Mouse (Mus musculus): ENCODE measurements around the gene Clasrp. TPM values are rescaled to one million over a fixed set of nuclear protein-coding genes. Genes with fewer than 3 reads are reported as not detected.

Gene Clasrp
- polyA plus RNA-seq, 1 experiment: 41.1 TPM

DNA sequence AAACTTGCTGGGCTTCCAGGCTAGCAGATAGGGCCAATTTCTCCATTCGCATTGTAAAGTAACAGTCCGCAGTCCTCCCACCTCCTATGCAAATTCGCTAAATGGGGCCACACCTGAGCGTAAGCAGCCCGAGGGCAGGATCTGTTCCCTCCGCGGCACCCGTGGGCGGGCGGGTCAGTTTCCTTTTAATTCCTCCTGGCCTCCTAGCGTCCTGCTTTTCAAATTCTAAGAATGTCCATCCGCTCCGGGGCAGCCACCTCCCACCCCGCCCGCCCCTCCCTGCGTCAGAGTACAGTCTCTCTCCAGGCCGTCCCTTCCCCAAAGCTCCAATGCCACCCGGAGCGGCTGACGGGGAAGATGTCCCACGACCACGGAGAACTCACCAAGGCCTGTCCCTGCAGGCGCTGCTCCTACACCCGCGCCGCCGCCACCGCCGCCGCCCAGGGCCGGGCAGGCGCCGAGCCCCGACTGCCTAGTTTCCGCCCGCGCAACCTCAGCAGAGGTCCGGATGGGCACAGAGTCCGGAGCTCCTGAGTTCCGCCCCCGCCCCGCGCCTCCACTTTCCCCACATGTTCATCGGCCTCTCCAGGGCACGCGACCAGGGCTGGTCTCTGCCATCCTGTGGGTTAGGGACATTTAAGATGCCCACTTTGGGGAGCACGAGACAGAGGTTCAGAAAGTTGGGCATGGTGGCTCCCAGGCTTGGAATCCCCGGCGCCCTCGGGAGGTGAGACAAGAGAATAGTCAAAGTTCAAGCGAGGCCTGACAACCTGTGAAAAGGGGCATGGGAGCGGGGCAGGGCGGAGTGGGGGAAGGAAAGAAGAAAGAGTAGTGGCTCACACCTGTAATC is 31.1 kb downstream of the Clasrp start:
- Histone ChIP-seq H3K27ac (ENCODE audit: insufficient read depth, low read depth, low read length) (peak overlapping the region; percentile 73), H3K4me1 (ENCODE audit: control insufficient read depth, insufficient read depth, low read length) (peaks cover 15% of the 10 kb centered on the region), H3K4me3 (ENCODE audit: insufficient read depth, low read length) (peak overlapping the region; percentile 66)
- TF ChIP-seq CTCF (IDR thresholded peaks at IDR 0.05; ENCODE audit: low read depth, low read length) (no peak), POLR2A (IDR thresholded peaks at IDR 0.05; ENCODE audit: borderline replicate concordance, low read depth, low read length) (no peak)

DNA sequence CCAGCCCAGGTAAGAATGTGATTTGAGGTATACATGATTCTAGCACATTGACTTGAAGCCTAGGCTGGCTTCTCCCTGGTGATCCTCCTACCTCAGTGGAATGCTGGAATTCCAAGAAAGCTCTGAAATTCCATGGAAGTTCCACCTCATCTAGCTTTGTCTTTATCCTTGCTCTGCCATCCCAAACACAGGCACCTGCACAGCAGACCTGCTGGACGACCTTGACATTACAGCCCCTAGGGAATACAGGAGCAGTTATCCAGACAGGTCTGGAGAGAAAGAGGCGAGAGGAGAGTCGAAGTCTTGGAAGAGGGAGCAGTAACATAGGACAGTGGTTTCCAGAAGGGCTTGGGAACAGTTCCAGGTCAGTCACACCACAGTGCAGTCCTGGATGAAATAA is 34.6 kb downstream of the Clasrp start:
- Histone ChIP-seq H3K27ac (ENCODE audit: insufficient read depth, low read depth, low read length) (no peak overlapping the region), H3K4me1 (ENCODE audit: control insufficient read depth, insufficient read depth, low read length) (peaks cover 11% of the 10 kb centered on the region), H3K4me3 (ENCODE audit: insufficient read depth, low read length) (no peak overlapping the region)
- no peak for TF ChIP-seq CTCF (IDR thresholded peaks at IDR 0.05; ENCODE audit: low read depth, low read length)
- no peak for TF ChIP-seq POLR2A (IDR thresholded peaks at IDR 0.05; ENCODE audit: borderline replicate concordance, low read depth, low read length)

DNA sequence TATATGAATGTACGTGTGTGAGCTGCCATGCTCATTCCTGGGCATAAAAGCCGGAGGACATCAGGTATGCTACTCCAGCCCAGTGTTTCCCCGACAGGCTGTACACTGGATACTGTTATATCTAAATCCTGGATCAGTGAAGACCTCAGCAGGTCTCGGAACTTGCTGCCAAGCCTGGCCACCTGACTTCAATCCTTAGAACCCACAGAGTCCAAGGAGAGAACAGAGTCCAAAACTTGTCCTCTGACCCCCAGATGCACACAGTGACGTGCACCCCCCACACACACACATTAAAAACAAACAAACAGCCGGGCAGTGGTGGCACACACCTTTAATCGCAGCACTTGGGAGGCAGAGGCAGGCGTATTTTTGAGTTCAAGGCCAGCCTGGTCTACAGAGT is 36.9 kb downstream of the Clasrp start:
- H3K4me1 ChIP-seq (ENCODE audit: control insufficient read depth, insufficient read depth, low read length): peaks cover 6% of the 10 kb centered on the region
- no peak overlapping the region for H3K27ac ChIP-seq (ENCODE audit: insufficient read depth, low read depth, low read length)
- no peak overlapping the region for H3K4me3 ChIP-seq (ENCODE audit: insufficient read depth, low read length)
- no peak for TF ChIP-seq POLR2A (IDR thresholded peaks at IDR 0.05; ENCODE audit: borderline replicate concordance, low read depth, low read length)
- no peak for TF ChIP-seq CTCF (IDR thresholded peaks at IDR 0.05; ENCODE audit: low read depth, low read length)

DNA sequence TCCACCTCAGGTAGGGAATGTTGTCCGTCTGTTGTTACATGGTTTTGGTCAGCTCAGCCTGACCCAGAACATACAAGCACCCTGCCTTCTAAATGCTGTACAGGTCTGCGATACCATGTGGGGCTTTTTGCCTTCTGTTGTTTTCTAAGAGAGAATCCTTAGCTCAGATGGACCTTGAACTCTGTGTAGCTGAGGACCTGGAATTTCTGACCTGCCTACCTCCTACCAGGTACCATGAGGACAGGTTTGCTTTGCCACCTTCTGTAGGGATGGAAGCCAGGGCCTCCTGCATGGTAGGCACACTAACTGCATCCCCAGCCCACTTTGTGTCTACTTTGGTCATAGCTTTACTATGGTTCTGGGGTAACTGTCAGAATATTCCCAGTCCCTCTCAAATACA is 38.5 kb downstream of the Clasrp start:
- Histone ChIP-seq H3K27ac (ENCODE audit: insufficient read depth, low read depth, low read length) (no peak overlapping the region), H3K4me3 (ENCODE audit: insufficient read depth, low read length) (no peak overlapping the region), H3K4me1 (ENCODE audit: control insufficient read depth, insufficient read depth, low read length) (no peaks in the 10 kb centered on the region)
- TF ChIP-seq CTCF (IDR thresholded peaks at IDR 0.05; ENCODE audit: low read depth, low read length) (no peak), POLR2A (IDR thresholded peaks at IDR 0.05; ENCODE audit: borderline replicate concordance, low read depth, low read length) (no peak)

DNA sequence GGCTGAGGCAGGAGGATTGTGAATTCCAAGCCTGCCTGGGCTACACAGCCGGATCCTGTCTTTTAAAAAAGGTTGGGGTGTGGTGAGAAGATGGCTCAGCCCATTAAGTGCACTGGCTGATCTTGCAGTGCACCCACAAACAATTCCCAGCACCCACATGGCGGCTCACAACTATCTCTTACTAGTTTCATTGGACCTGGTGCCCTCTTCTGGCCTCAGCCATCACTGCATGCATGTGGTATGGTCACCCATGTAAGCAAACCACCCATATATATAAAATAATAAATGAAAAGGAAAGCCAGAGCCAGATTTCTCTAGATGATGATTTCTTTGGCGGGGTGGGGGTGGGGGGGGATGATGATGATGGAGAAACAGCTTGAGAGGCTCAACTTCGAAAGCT is 39.8 kb downstream of the Clasrp start:
- H3K4me1 ChIP-seq (ENCODE audit: control insufficient read depth, insufficient read depth, low read length): peaks cover 7% of the 10 kb centered on the region

DNA sequence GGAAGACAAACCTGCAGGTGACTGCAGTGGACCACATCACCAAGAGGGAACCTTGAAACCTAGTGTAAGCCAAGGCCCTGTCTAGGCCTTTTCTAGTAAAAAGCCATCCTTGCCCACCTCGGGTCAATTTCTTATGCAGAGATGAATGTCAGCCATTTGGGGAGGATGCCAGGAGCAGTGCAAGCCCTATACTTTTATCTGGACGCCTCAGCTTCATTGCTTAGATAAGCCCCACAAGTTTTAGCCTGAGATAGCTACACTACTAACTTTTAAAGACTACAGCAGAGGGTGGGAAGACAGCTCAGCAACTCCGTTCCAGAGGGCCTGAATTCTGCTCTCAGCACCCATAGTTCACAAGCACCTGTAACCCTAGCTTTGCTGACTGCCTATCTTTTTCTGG is 40.4 kb downstream of the Clasrp start:
- Histone ChIP-seq H3K4me3 (ENCODE audit: insufficient read depth, low read length) (no peak overlapping the region), H3K27ac (ENCODE audit: insufficient read depth, low read depth, low read length) (no peak overlapping the region), H3K4me1 (ENCODE audit: control insufficient read depth, insufficient read depth, low read length) (peaks cover 12% of the 10 kb centered on the region)
- no peak for TF ChIP-seq CTCF (IDR thresholded peaks at IDR 0.05; ENCODE audit: low read depth, low read length)
- TF ChIP-seq POLR2A (IDR thresholded peaks at IDR 0.05; ENCODE audit: borderline replicate concordance, low read depth, low read length): no peak

More for the DNA sequence above, 39.8 kb downstream of the Clasrp start:
- H3K27ac ChIP-seq (ENCODE audit: insufficient read depth, low read depth, low read length): no peak overlapping the region
- TF ChIP-seq POLR2A (IDR thresholded peaks at IDR 0.05; ENCODE audit: borderline replicate concordance, low read depth, low read length): no peak
- 0 out of 2 replicates have a peak, but pooled peaks have one; percentile 8 for TF ChIP-seq CTCF (IDR thresholded peaks at IDR 0.05; ENCODE audit: low read depth, low read length)
- H3K4me3 ChIP-seq (ENCODE audit: insufficient read depth, low read length): no peak overlapping the region

DNA sequence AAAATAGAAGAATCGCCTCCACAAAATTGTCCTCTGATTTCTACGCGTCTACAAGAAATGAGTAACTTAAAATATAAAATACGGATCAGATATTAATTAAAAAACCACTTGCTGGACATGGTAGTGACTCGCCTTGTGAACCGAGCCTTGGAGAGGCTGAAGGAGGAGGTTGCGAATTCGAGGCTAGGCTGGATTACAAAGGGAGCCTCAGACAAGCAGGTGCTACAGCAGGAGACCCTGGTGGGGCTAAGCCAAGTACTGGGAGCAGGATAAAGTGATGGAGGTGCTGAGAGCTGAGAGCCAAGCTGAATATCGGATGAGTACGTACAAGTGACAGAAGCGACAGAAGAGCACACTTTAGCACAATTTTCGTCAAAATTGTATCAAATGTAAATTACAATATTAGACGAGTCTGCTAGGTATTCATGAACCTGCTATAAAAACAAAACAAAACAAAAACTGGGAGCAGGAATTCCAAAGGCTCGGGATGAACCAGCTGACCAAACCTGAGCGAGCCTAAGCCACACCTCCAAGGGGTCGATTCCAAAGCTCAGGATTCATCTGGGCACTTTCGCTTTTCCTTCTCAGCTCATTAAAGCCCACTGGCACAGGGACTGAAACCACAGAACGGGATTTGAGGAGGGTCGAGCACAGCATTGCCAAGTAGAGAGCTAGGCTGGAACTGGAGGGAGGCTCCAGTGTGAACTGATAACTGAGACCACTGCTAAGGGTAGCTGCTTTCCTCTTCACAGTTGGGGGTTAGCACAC is 41.5 kb downstream of the Clasrp start, which contains the start of gene Ppp1r37:
Ppp1r37 (minus strand) TSS at position 434 of the 768 bp plus-strand sequence.
- H3K27ac ChIP-seq (ENCODE audit: insufficient read depth, low read depth, low read length): peak within 1 kb of the TSS; percentile 92
- TF ChIP-seq POLR2A (IDR thresholded peaks at IDR 0.05; ENCODE audit: borderline replicate concordance, low read depth, low read length) (no peak), CTCF (IDR thresholded peaks at IDR 0.05; ENCODE audit: low read depth, low read length) (no peak)
- H3K4me1 ChIP-seq (ENCODE audit: control insufficient read depth, insufficient read depth, low read length): peaks cover 23% of the 10 kb centered on the region
- H3K4me3 ChIP-seq (ENCODE audit: insufficient read depth, low read length): peak within 1 kb of the TSS; percentile 98

DNA sequence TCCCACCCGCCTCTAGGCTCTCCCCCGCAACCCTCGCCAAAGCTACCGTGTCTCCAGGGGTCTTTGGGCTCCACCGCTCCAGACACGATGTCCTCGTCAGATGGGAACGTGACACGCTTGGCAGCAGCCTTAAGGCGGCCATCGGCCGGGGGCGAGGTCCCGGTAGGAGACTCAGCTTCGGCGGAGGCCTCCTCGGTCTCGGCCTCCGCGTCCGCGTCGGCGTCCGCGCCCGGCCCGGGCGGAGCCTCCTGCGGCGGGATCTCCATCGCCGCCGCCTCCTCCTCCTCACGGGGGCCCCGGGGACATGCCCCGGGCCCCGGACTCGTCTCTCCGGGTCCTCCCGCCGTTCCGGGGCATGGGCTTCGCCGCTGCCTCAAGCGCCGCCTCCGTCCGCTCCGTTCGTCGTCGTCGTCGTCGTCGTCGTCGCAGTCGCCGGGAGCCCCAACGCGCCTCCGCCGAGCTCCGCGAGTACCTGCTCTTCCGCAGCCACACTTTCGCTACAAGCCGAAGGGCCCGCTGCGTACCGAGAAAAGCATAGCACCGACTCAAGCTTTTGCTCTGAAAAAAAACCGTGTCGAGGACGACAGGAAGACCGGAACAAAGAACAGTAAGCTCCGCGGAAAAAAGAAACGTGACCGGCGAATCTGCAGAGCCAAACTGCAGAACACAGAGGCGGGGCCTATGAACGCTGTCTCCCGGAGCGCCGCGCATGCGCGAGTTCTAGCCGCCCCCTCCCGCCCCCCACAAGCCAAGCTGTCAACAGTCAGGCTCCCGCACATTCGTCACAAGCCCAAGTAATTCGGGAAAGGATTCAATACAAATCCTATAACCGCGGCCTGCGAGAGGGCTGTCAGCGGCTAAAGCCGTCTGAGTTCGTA is 42.3 kb downstream of the Clasrp start:
- peak overlapping the region; percentile 98 for H3K4me3 ChIP-seq (ENCODE audit: insufficient read depth, low read length)
- H3K4me1 ChIP-seq (ENCODE audit: control insufficient read depth, insufficient read depth, low read length): peaks cover 31% of the 10 kb centered on the region
- H3K27ac ChIP-seq (ENCODE audit: insufficient read depth, low read depth, low read length): peak overlapping the region; percentile 92
- TF ChIP-seq POLR2A (IDR thresholded peaks at IDR 0.05; ENCODE audit: borderline replicate concordance, low read depth, low read length) (no peak), CTCF (IDR thresholded peaks at IDR 0.05; ENCODE audit: low read depth, low read length) (no peak)

DNA sequence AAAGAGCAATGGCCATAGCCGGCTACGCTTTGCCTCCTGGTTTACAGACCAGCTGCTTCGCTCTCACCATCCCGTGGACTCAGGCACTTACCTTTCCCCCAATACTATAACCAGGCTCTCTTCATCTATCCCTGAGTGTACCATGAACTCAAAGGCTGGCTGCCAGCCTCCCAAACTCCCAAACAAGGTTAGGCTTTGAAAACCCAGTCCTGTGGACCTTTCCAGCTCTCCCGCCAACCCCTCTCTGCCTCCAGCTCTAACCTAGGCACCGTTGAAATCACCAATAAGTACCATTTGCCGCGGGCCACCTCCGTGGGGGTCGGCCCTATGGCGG is 42.9 kb downstream of the Clasrp start:
- Histone ChIP-seq H3K27ac (ENCODE audit: insufficient read depth, low read depth, low read length) (peak overlapping the region; percentile 92), H3K4me3 (ENCODE audit: insufficient read depth, low read length) (peak overlapping the region; percentile 98), H3K4me1 (ENCODE audit: control insufficient read depth, insufficient read depth, low read length) (peaks cover 32% of the 10 kb centered on the region)
- no peak for TF ChIP-seq CTCF (IDR thresholded peaks at IDR 0.05; ENCODE audit: low read depth, low read length)
- no peak for TF ChIP-seq POLR2A (IDR thresholded peaks at IDR 0.05; ENCODE audit: borderline replicate concordance, low read depth, low read length)

Data from bone marrow macrophage, adult 2 months (primary cell).